Mouse (Mus musculus): Measurements from ENCODE around the gene Bdh2. TPM values are rescaled to one million over a fixed set of nuclear protein-coding genes. Genes with fewer than 3 reads are reported as not detected.

Bdh2 gene
- total RNA-seq (2021) = 1 to 10 TPM; 4.4 to 4.7 TPM
- long read RNA-seq, experiment 1, partial matches to known transcripts = 0 of 3 reads
- long read RNA-seq, experiment 1, other reads (novel, unspliced or antisense) = 0 of 3 reads
- long read RNA-seq, experiment 2, partial matches to known transcripts = 0 of 2 reads
- long read RNA-seq, experiment 2, other reads (novel, unspliced or antisense) = 0 of 2 reads

DNA sequence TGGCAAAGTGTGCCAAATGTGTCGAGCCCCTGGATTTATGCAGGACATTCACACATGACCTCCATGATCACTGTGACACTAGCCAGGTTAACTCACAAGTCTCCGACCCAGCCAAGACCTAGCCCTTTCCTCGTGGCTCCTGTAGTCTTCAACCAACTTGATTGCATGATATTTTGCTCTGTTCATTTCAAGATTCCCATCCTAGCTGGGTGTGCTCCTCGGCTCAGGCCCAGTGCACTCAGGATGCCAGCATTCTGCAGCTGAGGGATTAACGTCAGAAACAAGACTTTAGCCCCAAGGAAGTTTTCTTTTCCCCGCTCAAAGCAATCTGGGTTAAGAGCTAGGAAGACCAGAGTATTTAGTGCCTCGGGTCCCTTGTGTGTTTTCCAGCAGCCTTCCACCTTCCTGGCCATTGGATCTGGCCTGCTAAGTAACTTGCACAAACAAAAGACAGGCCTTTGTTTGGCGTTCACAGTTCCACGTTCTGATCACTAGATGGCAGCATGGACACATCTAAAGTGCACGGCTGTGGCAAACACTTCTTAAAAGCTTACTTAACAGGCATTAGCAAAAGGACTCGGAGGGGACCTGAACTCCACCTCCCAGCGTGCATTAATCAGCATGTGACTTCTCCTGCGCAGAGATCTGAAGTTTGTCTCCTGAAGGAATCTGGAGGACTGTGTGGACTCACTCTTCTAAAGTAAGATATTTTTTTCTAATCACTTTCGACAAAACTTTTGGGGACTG lies at the start of gene Bdh2:
Gene Bdh2 (plus strand): TSS at position 553 of the 747 bp plus-strand sequence.
- DNase-seq = peak; percentile 68
- intact Hi-C loops (cut with DNase I; ENCODE audit: low total_unique reads) = loop anchor here (5.0 to 10.0 kb wide), 2 partner anchors 46 to 124 kb away; no protein-coding TSS in a partner anchor

DNA sequence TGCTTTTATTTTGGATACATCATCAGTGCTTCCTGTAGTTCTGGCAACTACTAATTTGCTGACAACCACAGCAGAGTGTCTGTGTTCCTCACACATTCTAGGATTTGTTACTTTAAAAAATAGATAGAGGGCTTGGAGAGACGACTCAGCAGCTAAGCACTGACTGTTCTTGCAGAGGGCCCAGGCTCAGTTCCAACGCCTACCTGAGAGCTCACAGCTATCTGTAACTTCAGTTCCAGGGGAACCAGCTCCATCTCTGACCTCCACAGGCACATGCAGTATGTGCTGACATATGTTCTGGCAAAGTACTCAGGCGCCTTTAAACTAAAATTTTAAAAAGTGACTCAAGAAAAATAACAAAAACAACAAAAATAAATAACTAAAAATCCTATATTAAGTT lies 49.0 kb upstream of the Bdh2 start:
- intact Hi-C loops (cut with DNase I; ENCODE audit: low total_unique reads) = no loop called here
- DNase-seq = no peak

DNA sequence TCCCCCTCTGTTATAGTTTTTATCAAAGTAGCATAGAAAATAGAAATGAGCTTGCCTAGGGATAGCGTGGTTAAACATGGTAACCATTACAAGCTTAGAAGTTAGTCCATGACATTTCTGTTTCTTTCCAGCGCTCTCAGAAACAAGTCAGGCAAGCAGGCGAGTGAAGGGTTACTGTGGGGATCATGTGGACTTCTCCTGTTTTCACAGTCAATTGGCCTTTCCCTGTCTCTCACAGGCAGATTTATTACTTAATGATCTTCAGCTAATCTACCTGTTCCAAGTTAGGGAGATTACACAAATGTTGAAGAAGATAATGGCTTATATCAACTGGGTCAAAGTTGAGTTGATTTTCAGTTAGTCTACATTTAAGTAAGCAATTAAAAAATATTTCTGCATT lies 48.6 kb upstream of the Bdh2 start:
- intact Hi-C loops (cut with DNase I; ENCODE audit: low total_unique reads) = no loop called here
- DNase-seq = no peak

DNA sequence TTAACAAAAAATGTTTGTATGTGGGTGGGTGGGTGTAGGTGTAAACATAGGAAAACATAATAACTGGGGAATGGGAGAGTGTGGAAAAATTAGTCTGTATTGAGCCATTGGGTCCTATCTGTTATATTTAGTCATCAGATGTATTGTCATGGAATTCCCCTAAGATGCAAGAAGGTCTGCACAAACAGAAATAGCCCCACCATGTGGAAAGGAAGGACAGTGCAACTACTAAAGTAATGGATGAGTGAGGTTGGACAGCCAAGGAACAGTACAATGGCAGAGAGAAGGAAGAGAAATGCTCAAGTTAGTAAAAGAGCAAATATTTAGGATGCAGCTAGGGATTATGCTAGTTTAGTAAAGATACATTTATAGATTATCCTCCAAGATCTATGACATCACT lies 35.3 kb upstream of the Bdh2 start:
- DNase-seq = no peak
- intact Hi-C loops (cut with DNase I; ENCODE audit: low total_unique reads) = no loop called here

DNA sequence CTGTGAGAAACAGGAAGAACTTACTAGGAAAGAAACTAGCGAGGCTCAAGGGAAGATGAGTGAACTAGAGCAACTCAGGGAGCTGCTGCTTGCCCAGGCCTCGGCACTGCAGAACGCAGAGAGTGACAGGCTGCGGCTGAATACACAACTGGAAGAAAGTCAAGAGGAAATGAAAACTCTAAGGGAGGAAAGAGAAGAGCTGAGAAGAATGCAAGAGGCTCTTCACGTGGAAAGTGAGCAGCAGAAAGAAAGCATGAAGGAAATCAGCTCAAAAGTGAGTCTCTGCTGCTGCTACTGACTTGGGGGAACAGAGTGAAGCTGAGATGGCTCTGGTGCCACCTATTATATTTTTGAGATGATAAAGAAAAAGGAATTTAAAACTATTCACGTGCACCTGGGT lies 34.2 kb upstream of the Bdh2 start:
- DNase-seq = no peak
- intact Hi-C loops (cut with DNase I; ENCODE audit: low total_unique reads) = no loop called here

DNA sequence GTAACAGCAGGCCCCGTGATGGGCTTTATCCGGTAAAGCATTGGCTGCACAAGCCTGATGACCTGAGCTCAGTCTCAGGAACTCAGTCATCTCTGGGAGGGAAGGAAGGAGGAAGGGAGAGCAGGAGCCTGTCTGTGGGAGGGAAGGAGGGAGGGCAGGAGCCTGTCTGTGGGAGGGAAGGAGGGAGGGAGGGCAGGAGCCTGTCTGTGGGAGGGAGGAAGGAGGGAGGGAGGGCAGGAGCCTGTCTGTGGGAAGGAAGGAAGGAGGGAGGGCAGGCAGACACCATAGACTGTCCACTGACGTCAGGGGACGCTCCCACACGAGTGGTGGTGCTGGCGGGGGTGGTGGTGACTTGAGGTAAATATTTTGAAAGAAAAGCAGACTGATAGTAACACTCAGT lies 31.9 kb upstream of the Bdh2 start:
- intact Hi-C loops (cut with DNase I; ENCODE audit: low total_unique reads) = no loop called here
- no peak for DNase-seq

DNA sequence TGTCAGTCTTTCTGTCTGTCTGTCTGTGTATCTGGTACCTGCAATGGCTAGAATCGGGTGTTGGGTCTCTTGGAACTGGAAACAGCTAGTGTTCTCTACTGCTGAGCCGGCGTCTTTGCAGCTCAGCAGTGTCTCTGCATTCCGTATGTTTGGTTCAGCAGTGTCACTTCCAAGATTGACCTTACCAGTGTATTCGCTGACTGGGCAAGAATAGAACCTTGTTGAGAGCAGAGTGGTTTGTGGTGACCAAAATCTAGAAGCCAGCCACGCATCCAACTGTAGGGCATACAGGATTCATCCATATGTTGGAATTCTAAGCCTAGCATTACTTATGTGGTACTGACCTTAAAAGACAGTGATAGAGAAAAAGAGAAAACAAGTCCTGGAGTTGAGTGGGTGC lies 29.2 kb upstream of the Bdh2 start:
- DNase-seq = no peak
- intact Hi-C loops (cut with DNase I; ENCODE audit: low total_unique reads) = no loop called here

DNA sequence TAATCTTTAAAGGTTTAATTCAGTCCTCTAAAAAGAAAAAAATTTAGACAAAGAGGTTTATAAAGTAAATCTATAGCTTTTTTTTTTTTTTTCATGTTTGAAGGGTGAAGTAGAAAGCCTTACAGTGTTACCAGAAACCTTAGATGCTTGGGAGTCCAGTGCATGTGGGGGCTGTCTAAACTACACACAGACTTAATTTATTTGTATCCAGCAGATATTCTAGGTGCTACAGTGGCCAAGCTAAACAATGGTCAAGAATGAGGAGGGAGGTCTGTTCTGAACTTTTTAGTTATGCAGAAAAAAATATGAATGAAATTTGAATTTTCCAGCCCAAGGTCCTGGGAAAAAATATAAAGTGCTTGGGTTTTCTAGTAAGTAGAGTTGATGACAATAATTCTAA lies 26.2 kb upstream of the Bdh2 start:
- DNase-seq = no peak
- intact Hi-C loops (cut with DNase I; ENCODE audit: low total_unique reads) = no loop called here

DNA sequence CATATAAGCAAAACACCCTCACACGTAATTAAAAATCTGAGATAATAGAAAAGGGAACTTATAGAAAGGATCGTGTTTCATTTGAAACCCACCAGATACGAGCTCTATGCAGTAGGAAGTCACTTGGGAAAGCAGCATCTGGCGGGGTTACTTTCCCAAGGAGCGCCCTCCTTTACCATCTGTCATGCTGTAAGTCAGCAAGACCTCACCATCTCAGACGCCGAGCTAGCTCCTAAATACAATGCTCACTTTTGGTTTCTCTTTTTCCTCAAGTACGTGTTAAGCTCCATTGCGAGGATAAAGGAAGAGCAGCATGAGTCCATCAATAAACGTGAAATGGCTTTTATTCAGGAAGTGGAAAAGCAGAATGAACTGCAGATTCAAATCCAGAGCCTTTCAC lies 22.1 kb upstream of the Bdh2 start:
- no peak for DNase-seq
- intact Hi-C loops (cut with DNase I; ENCODE audit: low total_unique reads) = no loop called here

DNA sequence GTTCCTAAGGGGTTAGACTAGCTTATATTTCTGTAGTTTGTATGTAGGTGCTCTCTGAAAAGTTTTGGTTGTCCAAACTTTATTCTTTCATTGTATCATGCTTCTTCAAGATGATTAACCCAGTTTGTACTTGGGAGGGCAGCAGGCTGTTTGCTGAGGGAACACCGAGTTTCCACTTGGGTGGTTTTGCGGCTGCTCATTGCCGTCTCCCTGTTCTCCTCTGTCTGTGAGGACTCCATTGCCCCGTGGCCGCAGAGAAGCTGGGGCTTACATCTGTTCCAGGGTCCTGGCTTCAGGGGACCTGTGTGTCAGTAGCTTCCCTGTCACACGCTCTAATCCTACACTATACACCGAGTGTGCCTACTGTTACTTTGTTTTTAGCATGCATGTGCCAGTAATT lies 20.8 kb upstream of the Bdh2 start:
- intact Hi-C loops (cut with DNase I; ENCODE audit: low total_unique reads) = no loop called here
- DNase-seq = no peak

DNA sequence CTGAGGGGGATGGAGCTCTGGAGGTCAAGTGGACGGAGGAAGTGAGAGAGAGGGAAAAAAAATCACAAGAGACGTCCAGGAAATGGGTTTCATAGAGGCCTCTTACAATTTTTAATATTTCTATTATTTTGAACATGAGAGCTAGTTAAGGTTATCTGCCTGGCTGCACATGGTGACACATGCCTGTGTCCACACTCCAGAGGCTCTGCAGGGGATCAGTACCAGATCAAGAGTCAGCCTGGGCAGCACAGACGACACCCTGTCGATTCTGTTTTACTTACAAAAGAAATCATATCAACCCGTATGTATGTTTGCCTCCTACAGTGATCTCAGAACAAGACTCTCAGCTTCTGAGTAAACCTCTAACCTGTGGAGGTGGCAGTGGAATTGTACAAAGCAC lies 12.4 kb upstream of the Bdh2 start:
- intact Hi-C loops (cut with DNase I; ENCODE audit: low total_unique reads) = no loop called here
- DNase-seq = no peak

DNA sequence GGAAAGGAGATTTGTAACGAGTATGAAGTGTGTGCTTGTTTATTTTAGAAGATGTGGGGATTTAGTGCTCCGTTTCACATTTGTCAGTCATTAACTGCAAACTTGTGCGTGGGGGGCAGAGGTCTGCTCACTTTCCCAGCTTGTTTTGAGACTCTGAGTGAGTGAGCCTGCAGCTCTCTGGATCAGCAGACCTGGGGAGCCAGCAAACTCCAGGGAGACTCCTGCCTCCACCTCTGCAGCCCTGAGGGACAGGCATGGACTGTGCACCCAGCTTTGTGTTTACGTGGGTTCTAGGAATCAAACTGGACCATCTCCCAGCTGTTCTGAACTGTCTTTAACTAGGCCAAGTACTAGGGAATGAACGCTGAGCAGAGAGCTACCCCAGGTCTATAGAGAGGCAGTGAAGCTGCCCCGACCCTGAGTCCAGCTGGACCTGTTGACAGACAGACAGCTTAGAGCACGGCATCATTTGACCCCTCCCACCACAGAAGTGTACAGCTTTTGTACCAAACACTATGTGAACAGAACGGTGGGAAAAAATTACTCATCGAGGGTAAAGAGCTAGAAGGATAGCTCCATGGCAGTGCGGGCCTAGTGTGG lies 11.5 kb upstream of the Bdh2 start:
- no peak for DNase-seq
- intact Hi-C loops (cut with DNase I; ENCODE audit: low total_unique reads) = no loop called here

DNA sequence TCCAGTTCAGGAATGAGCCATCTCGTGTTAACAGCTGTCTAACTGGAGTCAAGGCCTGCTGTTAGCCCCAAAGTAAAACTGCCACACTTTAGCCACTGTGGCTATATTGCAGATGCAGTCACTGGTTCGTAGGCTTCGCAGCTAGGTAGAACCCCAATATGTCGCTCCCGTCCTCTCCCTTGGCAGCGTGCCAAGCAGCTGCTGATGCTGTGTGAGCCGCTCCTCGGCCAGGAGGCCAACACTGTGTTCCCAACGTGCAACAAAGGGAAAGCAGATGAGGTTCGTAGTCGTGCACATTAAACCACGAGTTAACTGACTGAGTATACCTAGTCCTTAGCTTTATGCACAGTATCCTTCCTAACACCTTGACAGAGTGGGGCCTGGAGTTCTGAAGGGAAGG lies 8.4 kb upstream of the Bdh2 start:
- intact Hi-C loops (cut with DNase I; ENCODE audit: low total_unique reads) = no loop called here

DNA sequence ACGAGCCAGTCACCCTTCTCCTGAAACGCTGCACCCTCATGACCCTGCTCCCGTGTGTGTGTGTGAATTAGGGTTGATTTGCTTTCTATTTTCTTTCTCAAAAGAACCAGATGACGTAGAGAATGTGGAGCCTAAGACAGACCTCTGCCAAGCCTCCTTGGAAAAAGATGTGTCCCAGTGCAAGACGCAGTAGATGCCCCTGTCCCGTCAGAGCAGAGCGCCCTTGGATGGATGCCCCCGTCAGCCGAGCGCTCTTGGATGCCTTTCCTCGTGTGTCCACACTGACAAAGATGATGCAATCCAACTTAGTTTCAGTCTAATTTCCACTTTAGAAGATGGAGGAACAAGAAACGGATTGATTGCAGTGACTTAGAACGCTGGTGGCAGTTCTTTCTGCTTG lies 8.0 kb upstream of the Bdh2 start:
- intact Hi-C loops (cut with DNase I; ENCODE audit: low total_unique reads) = no loop called here
- no peak for DNase-seq

More for the DNA sequence above, 8.4 kb upstream of the Bdh2 start:
- peak; percentile 28 for DNase-seq

DNA sequence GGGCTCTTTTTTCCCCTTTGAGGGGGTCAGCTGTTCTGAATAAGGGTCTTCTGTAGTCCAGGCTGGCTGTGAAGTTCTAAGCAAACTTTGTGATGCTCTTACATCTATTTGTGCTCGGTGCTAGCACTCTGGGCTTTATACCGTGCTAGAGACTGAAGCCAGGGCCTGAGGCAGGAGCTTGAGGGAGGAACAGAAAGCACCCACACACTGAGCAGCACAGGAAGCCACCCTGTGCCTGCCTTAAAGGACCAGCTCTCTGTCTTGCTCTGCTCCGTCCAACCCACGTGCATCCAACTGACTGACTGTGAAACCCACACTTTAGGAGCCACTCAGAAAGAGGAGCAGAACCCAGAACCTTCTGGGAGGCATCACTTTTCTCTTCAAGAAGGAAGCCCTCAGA lies 861 bp upstream of the Bdh2 start:
- intact Hi-C loops (cut with DNase I; ENCODE audit: low total_unique reads) = loop anchor here (5.0 to 10.0 kb wide), 2 partner anchors 47 to 125 kb away; no protein-coding TSS in a partner anchor
- no peak for DNase-seq

DNA sequence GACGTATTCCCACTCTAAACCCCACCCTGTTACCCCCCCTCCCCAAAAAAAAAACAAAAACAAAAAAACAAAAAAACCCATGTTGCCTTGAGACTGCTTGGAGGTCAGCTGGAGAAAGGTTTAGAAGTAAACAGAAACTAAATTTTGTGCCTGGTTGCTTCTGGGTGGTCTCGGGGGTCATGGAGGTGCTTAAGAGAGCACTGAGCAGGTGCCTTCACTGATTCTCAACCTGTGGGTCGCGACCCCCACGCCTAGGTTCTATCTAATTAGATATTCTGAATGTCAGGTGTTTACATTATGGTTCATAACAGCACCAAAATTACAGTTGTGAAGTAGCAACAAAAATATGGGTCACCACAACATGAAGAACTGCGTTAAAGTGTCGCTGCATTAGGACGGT lies 680 bp downstream of the Bdh2 start:
- intact Hi-C loops (cut with DNase I; ENCODE audit: low total_unique reads) = loop anchor here (5.0 to 10.0 kb wide), 2 partner anchors 46 to 123 kb away; no protein-coding TSS in a partner anchor
- DNase-seq = no peak

DNA sequence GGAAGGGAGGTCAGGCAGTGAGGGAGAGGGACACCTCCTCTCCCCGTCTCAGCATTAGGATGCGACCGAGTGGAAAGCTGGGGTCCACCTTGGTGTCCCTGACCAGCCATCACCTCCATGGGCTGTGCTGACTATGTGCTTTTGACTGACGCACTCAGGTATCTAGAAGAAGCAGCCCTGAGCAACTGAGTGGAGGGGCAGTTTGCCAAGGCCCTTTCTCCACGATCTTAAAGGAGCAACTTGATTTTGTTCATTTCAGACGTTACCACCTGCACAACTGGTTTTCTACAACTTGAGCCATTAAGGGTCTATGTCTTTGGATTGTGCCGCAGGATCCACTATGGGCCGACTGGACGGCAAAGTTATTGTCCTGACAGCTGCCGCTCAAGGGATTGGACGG lies 4.2 kb downstream of the Bdh2 start:
- DNase-seq = no peak
- intact Hi-C loops (cut with DNase I; ENCODE audit: low total_unique reads) = loop anchor here (5.0 to 10.0 kb wide), 2 partner anchors 120 to 442 kb away; no protein-coding TSS in a partner anchor

DNA sequence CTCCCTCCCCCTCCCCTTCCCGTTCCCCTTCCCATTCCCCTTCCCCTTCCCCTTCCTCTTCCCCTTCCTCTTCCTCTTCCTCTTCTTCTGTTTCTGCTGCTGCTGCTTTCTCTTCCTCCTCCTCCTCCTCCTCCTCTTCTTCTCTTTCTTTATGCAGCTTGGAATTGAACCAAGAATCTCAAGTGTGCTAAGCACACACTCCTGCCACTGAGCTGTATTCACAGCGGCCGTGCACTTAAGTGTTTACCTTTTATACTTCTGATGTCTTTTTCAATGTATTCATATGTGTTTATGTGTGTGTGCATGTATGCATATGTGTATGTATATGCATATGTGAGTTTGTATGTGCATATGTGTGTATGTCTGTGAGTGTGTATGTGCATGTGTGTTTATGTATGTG lies 4.8 kb downstream of the Bdh2 start:
- no peak for DNase-seq
- intact Hi-C loops (cut with DNase I; ENCODE audit: low total_unique reads) = loop anchor here (5.0 to 10.0 kb wide), 2 partner anchors 119 to 441 kb away; no protein-coding TSS in a partner anchor

DNA sequence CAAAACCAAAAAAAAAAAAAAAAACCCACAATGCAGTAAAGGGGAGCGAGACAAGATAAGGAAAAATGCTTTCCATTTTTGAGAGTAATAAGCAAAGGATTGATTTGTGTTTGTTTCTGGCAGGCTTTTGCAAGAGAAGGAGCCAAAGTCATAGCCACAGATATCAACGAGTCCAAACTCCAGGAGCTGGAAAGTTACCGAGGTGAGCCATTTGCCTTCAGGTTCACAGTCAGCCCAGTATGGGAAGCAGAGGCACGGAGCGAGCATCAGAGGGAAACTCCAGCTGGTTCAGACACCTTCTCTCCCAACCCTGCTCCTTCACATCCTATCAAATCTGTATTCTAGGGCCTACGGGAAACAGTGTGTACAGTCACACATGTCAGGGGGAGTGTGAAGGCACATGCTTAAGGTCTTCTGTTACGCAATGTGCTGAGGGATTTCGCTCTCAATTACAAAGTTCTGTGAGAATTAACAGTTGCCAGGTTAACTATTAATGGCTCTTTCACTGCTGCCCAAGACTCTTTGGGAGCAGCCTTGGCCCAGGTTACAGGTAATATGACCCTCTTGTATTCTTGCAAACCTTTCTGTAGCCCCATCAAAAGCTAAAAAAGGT lies 7.2 kb downstream of the Bdh2 start:
- no peak for DNase-seq
- intact Hi-C loops (cut with DNase I; ENCODE audit: low total_unique reads) = loop anchor here (5.0 to 10.0 kb wide), 2 partner anchors 117 to 439 kb away; no protein-coding TSS in a partner anchor

DNA sequence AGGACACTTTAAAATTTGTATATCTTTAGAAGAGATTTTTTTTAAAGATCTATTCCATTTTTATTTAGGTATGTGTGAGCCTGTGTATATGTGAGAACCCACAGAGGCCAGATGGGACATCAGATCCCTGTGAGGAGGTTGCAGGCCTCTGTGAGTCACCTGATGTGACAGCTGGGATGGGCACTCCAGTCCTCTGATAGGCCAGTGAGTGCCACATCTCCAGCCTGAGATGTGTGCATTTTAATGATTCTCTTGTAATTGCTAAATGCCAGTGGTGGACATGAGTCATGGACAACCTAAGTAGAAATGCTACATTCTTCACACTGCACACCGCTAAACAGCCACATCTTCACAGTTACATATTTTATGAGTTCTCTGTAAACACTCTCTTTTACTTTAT lies 8.1 kb downstream of the Bdh2 start:
- DNase-seq = no peak
- intact Hi-C loops (cut with DNase I; ENCODE audit: low total_unique reads) = loop anchor here (5.0 to 10.0 kb wide), 2 partner anchors 116 to 438 kb away; no protein-coding TSS in a partner anchor
